Mouse (Mus musculus): ENCODE data around the gene Gm45213.

GRCm38 (mm10) chr7:66094141-66094540 lies 50.7 kb downstream of the Gm45213 start:
- no peak for TF ChIP-seq CTCF (IDR thresholded peaks at IDR 0.05; ENCODE audit: low read depth)
- TF ChIP-seq EP300 (optimal IDR thresholded peaks at IDR 0.05) = no peak
